Mouse (Mus musculus) liver, embryonic 14 days (tissue): Measurements from ENCODE around the gene Hes3. TPM values are rescaled to one million over a fixed set of nuclear protein-coding genes. Genes with fewer than 3 reads are reported as not detected.

Source experiments
- polyA plus RNA-seq: library from polyadenylated mRNA; depleted of rRNA; stranded (reverse); fragments of >200 nt; gene quantifications from 2 replicates; pipeline ENCODE4 v1.2.3, GENCODE M21; 2012; rRNA removed

The Hes3 gene
- polyA plus RNA-seq, result 0.01 TPM in 1 of 2 replicates, not detected in the other

DNA sequence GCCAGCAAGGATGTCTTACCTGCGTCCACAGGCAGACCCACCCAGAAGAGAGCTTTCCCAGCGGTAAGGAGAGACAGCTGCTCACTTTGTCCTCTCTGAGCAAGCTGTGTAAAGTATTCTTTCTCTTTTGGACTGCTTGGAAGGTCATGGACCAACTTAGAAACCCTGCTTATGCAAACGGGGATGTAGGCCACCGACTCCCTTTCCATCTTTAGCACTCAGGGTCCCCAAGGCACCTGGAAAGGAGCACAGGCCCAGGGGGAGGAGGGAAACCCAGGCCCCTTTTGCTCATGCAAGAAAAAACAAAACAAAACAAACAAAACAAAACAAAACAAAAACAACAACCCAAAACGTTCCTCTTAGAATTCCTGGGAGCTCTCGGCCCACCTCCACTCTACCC is at the start of gene Hes3:
Hes3 (minus strand) TSS at position 101 of the 400 bp plus-strand sequence.

DNA sequence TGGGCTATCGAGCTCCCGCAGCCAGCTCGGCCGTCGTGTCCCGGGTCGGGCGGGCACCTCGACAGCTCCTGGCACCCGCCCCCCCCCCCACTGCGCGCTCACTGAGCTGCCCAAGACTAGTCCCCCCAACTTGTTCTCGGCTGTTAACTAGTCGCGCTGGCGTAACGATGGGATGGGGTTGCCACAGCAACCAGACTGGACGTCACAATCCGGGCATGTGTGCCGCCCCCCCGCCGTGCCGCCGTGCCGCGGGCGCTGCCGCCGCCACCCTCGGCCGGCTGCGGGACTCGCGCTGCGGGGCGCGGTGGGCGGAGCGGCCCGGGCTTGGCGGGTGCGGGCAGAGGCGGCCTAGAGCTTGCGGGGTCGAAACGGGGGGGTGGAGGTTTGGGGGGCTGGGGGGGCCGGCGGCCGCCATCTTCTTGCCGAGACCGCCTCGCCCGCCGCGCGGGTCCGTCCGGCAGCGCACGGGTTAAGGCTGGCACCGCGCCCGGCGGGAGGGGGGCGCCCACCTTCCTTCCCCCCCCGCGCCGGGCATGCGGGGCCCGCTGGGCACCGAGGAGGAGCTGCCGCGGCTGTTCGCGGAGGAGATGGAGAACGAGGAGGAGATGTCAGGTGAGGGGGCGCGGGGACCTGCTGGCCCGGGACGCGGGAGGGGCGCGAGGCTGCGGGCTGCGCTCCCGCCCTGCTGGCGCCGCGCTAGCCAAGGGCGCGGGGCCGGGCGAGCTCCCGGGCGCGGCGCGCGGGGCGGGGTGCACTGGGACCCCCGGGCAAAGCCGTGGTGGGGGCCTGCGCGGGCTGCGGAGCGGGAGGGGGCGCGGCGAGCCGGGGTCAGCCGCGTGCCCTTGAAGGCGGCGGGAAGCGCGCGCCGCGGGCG is 47.2 kb upstream of the Hes3 start, which contains the start of gene Chd5:
Chd5 (plus strand) TSS at position 233 of the 874 bp plus-strand sequence.

DNA sequence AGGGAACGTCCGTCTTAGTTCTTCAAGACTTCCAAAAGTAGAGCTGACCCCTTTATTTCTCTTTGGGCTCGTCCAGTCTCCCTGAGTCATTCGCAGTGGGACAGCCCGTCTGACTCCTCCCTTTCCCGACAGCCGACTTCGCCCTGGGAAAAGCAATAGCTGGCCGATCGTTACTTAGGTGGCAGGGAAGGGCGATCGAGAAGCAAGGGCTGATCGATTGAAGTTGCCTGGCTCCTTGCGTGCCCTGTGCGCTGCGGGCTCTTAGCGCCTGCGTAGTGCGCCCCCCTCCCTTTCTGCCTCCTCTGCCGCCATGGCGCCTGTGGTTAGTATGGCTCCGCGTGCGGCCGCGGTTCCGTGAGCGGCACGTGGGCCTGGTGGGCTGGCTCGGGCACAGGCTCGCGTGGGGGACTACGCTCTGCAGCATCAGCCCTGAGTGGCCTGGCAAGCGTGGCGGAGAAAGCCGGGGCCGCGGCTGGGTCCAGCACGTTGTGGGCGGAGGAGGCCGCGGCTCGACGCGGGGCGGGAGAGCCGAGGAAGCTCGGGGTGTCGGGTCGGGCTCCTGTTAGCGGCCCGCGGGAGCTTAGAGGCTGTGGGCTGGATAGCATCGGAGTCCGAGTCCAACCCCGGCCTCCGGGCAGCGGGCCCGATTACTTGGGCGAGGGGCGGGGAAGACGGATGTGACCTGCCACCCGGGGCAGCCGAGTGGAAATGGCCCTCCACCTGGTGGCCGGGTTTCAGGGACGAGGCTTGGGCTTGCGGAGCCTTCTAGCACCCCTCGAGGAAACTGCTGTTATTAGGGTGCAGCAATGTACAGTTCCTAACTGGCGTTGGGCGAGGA is 34.3 kb upstream of the Hes3 start, which contains the start of gene Rpl22:
Rpl22 (plus strand) TSS at position 169 of the 838 bp plus-strand sequence.

DNA sequence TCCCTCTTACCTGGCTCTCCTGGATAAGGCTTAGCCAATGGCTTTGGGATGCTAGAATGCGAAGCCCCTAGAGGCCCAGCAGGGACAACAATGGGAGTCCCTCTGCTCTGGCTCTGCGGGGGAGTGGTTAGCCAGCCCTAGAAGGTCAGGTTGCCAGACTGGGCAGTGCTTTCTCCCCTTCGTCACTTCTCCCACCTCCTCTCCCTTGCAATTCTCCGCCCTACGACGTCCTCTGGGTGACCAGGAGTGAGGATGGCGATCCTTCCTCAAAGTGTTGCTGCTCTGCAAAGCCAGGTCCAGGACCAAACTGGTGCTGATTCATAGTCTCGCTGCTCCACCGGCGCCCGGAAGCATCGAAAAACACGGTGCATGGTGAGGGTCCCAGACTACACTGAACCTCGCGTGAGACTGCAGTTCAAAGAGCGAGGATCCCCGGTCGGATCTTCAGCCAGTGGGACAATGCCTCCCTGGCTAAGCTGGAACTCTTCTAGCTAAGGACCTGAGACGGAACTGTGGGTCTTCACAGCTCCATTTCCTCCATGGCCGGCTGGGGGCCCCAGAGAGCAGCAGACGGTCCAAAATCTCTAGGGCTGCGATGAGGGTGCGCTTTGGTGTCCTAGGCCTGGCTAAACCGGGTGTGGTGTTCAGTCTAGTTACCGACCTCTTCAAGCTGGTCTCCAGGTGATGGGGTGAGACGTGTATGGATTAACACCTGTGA is 27.2 kb upstream of the Hes3 start, which contains the start of gene Rnf207:
Rnf207 (minus strand) TSS at position 477 of the 718 bp plus-strand sequence.

DNA sequence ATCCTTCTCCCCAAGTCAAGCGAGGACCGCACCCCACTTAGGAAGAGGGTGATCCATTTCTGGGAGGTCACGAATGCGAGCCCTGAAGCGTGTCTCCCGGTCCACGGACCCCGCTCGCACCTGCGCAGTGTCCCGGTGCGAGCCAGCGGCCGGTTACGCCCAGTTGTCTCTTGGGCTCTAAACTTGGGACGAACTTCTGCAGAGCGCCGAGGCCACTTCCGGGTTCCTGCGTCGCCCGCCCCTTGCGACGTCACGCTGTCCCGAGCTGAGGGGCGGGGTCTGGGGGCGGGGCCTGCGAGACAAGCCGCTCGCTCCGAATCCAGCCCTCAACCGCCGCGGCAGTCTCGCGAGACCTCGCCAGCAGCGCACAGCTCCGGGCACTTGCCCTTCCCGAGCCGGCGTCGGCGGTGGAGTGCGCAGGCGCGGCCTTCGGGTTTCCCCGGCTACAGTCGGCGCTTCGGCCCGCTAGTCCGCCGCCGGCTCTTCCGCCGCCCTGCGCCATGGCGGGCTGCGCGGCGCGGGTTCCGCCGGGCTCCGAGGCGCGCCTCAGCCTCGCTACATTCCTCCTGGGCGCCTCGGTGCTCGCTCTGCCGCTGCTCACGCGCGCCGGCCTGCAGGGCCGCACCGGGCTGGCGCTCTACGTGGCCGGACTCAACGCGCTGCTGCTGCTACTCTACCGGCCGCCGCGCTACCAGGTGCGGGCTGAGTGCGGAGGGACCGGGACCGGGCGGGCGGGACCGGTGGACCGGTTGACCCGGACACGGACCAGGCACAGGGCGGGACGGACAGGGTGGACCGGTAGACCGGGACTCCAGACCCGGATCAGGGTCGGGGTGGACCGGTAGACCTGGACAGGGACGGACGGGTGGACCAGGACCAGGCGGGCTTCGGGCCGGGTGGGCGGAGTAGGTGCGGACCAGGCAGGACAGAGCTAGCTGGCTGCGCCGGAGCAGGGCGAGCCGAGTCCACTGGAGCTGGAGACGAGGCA is 5.7 kb upstream of the Hes3 start, which contains the start of gene Icmt:
Icmt (plus strand) TSS at position 354 of the 988 bp plus-strand sequence.

DNA sequence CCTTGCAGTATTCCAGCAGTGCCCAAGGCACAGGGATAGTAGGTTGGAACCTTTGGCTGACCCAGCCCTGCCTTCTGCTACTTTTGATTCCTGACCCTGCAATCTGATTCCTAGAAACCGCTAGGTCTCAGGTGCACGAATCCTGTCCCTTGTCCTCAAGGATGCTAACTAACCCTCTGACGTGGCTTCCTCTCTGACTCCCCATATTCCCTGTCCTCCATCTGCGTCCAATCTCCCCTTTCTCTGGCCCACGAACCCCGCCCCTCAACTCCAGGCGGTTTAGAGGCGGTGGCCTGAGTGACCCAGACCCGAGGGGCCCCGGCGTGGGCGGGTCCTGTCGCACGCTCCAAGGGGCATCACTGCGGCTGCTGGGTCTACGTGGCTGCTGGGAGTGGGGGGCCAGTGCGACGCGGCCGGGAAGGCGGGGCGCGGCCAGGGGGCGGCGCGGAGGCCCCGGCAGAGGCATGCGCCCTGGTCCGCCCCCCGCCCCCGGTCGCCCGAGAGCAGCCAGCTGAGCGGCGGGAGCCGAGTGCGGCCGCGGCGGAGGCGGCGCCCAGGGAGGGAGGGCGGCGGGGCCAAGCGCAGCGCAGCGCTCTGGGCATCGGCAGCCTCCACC is 17.7 kb downstream of the Hes3 start, which contains the start of gene Gpr153:
Gpr153 (plus strand) TSS at position 612 of the 616 bp plus-strand sequence.

Other genes with a start within 250 kb of the Hes3 start
- 3.9 and 4.7 TPM in 2 replicates for gene Plekhg5, start 219.2 kb downstream of the Hes3 start, polyA plus RNA-seq
- 0.75 and 0.84 TPM in 2 replicates for gene Tnfrsf25, start 175.7 kb downstream of the Hes3 start, polyA plus RNA-seq
- 1.3 and 1.4 TPM in 2 replicates for gene Espn, start 139.3 kb downstream of the Hes3 start, polyA plus RNA-seq
- gene Hes2, start 132.8 kb downstream of the Hes3 start, polyA plus RNA-seq, result 0.01 and 0.10 TPM in 2 replicates
- 12.1 and 14.0 TPM in 2 replicates for gene Acot7, start 113.5 kb downstream of the Hes3 start, polyA plus RNA-seq
- gene Gpr153, start 17.4 kb downstream of the Hes3 start, polyA plus RNA-seq, result 0.84 and 1.3 TPM in 2 replicates
- 5.6 and 6.3 TPM in 2 replicates for gene Icmt, start 5.6 kb upstream of the Hes3 start, polyA plus RNA-seq
- gene Rnf207, start 27.3 kb upstream of the Hes3 start, polyA plus RNA-seq, result 0.10 TPM in 2 replicates
- 539 and 591 TPM in 2 replicates for gene Rpl22, start 34.1 kb upstream of the Hes3 start, polyA plus RNA-seq
- gene Chd5, start 47.0 kb upstream of the Hes3 start, polyA plus RNA-seq, result 0.06 and 0.07 TPM in 2 replicates
- 0.09 and 0.10 TPM in 2 replicates for gene Nphp4, start 185.0 kb upstream of the Hes3 start, polyA plus RNA-seq
- gene Kcnab2, start 186.2 kb upstream of the Hes3 start, polyA plus RNA-seq, result 2.9 and 3.6 TPM in 2 replicates